Mouse (Mus musculus) myocyte (in vitro differentiated cells): ENCODE data around the gene Arhgap15. TPM values are rescaled to one million over a fixed set of nuclear protein-coding genes. Genes with fewer than 3 reads are reported as not detected.

Experiments used
- H3K27me3 ChIP-seq: one replicate; pipeline ENCODE4 v1.6.1; 2011; ENCODE audit not compliant: control insufficient read depth, insufficient read depth, insufficient read length
- H3K36me3 ChIP-seq: one replicate; pipeline ENCODE4 v1.6.1; 2011; ENCODE audit not compliant: control insufficient read depth, insufficient read depth
- H3K4me2 ChIP-seq: one replicate; pipeline ENCODE4 v1.6.1; 2011; ENCODE audit warnings: low read depth, control low read depth
- H3K4me3 ChIP-seq: one replicate; pipeline ENCODE4 v1.5.1; 2011; ENCODE audit warnings: mild to moderate bottlenecking, control low read depth, moderate library complexity
- H3K79me2 ChIP-seq: one replicate; pipeline ENCODE4 v1.6.1; 2011; ENCODE audit not compliant: control insufficient read depth, insufficient read depth
- H3ac ChIP-seq: one replicate; pipeline ENCODE4 v1.6.1; 2011; ENCODE audit not compliant: control insufficient read depth, insufficient read length
- CEBPB ChIP-seq: IDR thresholded peaks from 2 replicates; pipeline ENCODE4 v1.6.1; 2011; ENCODE audit warnings: mild to moderate bottlenecking, moderate library complexity; ENCODE audit not compliant: poor library complexity, insufficient read depth, severe bottlenecking
- E2F4 ChIP-seq: IDR thresholded peaks from one replicate; pipeline ENCODE4 v1.6.1; 2011; ENCODE audit warnings: mild to moderate bottlenecking, control low read depth, moderate library complexity; ENCODE audit not compliant: insufficient read depth
- MAX ChIP-seq: IDR thresholded peaks from one replicate; pipeline ENCODE4 v1.6.1; 2011; ENCODE audit warnings: low read depth, mild to moderate bottlenecking, control low read depth
- MYOD1 ChIP-seq, 3 experiments: IDR thresholded peaks; one replicate each; pipeline ENCODE4 v1.6.1; 2011; ENCODE audit warnings: control low read depth in 2 of 3, low read depth in 2 of 3, mild to moderate bottlenecking in 2 of 3, moderate library complexity in 1 of 3; ENCODE audit not compliant: insufficient read length in 2 of 3, control insufficient read depth in 1 of 3
- MYOG ChIP-seq, 3 experiments: IDR thresholded peaks; one replicate each; pipeline ENCODE4 v1.6.1; 2011; ENCODE audit warnings: control low read depth in 2 of 3, low read depth in 2 of 3, mild to moderate bottlenecking in 2 of 3; ENCODE audit not compliant: insufficient read length in 2 of 3, control insufficient read depth in 1 of 3, insufficient read depth in 1 of 3
- POLR2A ChIP-seq: IDR thresholded peaks from one replicate; pipeline ENCODE4 v1.6.1; 2011; ENCODE audit warnings: low read depth, mild to moderate bottlenecking, control low read depth, moderate library complexity; ENCODE audit not compliant: insufficient read length
- POLR2AphosphoS2 ChIP-seq: IDR thresholded peaks from one replicate; pipeline ENCODE4 v1.6.1; 2011; ENCODE audit warnings: low read depth, control low read depth; ENCODE audit not compliant: insufficient read length
- REST ChIP-seq: IDR thresholded peaks from one replicate; pipeline ENCODE4 v1.6.1; 2011; ENCODE audit warnings: mild to moderate bottlenecking, control low read depth, moderate library complexity; ENCODE audit not compliant: insufficient read depth, insufficient read length
- SRF ChIP-seq: IDR thresholded peaks from one replicate; pipeline ENCODE4 v1.6.1; 2011; ENCODE audit warnings: low read depth; ENCODE audit not compliant: control insufficient read depth, insufficient read length
- TCF12 ChIP-seq: IDR thresholded peaks from one replicate; pipeline ENCODE4 v1.6.1; 2011; ENCODE audit warnings: mild to moderate bottlenecking, control low read depth; ENCODE audit not compliant: poor library complexity, insufficient read depth, severe bottlenecking
- TCF3 ChIP-seq: IDR thresholded peaks from one replicate; pipeline ENCODE4 v1.6.1; 2011; ENCODE audit warnings: low read depth, control low read depth; ENCODE audit not compliant: insufficient read length
- USF1 ChIP-seq: IDR thresholded peaks from one replicate; pipeline ENCODE4 v1.6.1; 2011; ENCODE audit warnings: low read depth, mild to moderate bottlenecking, control low read depth, moderate library complexity
- polyA plus RNA-seq: library from polyadenylated mRNA; unstranded; fragments of >200 nt; fragmentation: generic; extraction: Trizol; gene quantifications from one replicate; pipeline ENCODE4 v1.2.1, GENCODE M21; 2012; ENCODE audit warnings: missing spikeins

The Arhgap15 gene
- polyA plus RNA-seq, 1 experiment: not detected

DNA sequence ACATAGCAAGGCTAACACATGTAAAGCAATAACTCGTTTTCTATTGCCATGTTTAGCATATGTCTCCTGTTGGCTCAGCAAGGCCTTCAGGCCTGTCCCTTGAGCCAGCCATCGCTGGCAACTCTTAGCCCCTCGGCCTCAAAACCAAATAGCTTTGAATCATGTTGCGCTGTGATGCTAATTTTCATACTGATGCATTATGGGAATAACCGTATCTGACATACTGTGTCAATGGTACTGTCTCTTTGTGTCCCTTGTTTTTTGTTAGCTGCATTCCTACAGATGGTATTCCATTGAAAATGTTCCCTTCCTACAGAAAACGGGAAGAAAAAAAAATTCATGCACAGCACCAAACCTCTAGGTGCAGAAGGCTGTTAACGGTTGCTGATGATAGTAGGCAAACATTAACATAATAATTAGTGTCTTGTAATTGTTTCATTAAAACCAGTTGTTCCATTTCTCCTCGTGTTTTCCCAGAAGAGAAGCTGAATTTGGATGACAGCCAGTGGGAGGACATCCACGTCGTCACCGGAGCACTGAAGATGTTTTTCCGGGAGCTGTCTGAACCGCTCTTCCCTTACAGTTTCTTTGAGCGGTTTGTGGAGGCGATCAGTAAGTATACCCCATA, 494.1 kb downstream of the Arhgap15 start:
- Histone ChIP-seq H3ac (no peak overlapping the region), H3K36me3 (no peaks in the 10 kb centered on the region), H3K4me2 (no peak overlapping the region), H3K79me2 (no peaks in the 10 kb centered on the region), H3K4me3 (no peak overlapping the region), H3K27me3 (no peaks in the 10 kb centered on the region)
- no peak for TF ChIP-seq MYOG (IDR thresholded peaks at IDR 0.05; ENCODE audit: control insufficient read depth in 1 of 3, insufficient read depth in 1 of 3, insufficient read length in 2 of 3, low read depth in 2 of 3)
- TF ChIP-seq TCF3: no peak

GRCm38 (mm10) chr2:44255343-44255742, 506.7 kb downstream of the Arhgap15 start:
- Histone ChIP-seq H3ac (no peak overlapping the region), H3K4me3 (no peak overlapping the region), H3K27me3 (no peaks in the 10 kb centered on the region), H3K4me2 (no peak overlapping the region), H3K79me2 (no peaks in the 10 kb centered on the region), H3K36me3 (no peaks in the 10 kb centered on the region)
- no peak for TF ChIP-seq MYOG (IDR thresholded peaks at IDR 0.05; ENCODE audit: control insufficient read depth in 1 of 3, insufficient read depth in 1 of 3, insufficient read length in 2 of 3, low read depth in 2 of 3)
- TF ChIP-seq E2F4: no peak
- TF ChIP-seq USF1: no peak
- no peak for TF ChIP-seq REST
- no peak for TF ChIP-seq TCF3
- TF ChIP-seq CEBPB: no peak
- TF ChIP-seq MYOD1 (IDR thresholded peaks at IDR 0.05; ENCODE audit: control insufficient read depth in 1 of 3, insufficient read length in 2 of 3, low read depth in 2 of 3): no peak
- TF ChIP-seq POLR2A: no peak
- TF ChIP-seq MAX: no peak
- no peak for TF ChIP-seq POLR2AphosphoS2
- TF ChIP-seq TCF12: no peak
- TF ChIP-seq SRF: no peak

GRCm38 (mm10) chr2:44257946-44258345, 509.3 kb downstream of the Arhgap15 start:
- no peak overlapping the region for H3K4me3 ChIP-seq
- no peaks in the 10 kb centered on the region for H3K36me3 ChIP-seq
- no peaks in the 10 kb centered on the region for H3K79me2 ChIP-seq
- TF ChIP-seq E2F4 (no peak), CEBPB (no peak), USF1 (no peak), SRF (no peak), TCF12 (no peak), MAX (no peak), POLR2AphosphoS2 (no peak), TCF3 (no peak), REST (no peak), MYOD1 (IDR thresholded peaks at IDR 0.05; ENCODE audit: control insufficient read depth in 1 of 3, insufficient read length in 2 of 3, low read depth in 2 of 3) (no peak), POLR2A (no peak), MYOG (IDR thresholded peaks at IDR 0.05; ENCODE audit: control insufficient read depth in 1 of 3, insufficient read depth in 1 of 3, insufficient read length in 2 of 3, low read depth in 2 of 3) (no peak)
- no peaks in the 10 kb centered on the region for H3K27me3 ChIP-seq
- H3ac ChIP-seq: no peak overlapping the region
- H3K4me2 ChIP-seq: no peak overlapping the region

DNA sequence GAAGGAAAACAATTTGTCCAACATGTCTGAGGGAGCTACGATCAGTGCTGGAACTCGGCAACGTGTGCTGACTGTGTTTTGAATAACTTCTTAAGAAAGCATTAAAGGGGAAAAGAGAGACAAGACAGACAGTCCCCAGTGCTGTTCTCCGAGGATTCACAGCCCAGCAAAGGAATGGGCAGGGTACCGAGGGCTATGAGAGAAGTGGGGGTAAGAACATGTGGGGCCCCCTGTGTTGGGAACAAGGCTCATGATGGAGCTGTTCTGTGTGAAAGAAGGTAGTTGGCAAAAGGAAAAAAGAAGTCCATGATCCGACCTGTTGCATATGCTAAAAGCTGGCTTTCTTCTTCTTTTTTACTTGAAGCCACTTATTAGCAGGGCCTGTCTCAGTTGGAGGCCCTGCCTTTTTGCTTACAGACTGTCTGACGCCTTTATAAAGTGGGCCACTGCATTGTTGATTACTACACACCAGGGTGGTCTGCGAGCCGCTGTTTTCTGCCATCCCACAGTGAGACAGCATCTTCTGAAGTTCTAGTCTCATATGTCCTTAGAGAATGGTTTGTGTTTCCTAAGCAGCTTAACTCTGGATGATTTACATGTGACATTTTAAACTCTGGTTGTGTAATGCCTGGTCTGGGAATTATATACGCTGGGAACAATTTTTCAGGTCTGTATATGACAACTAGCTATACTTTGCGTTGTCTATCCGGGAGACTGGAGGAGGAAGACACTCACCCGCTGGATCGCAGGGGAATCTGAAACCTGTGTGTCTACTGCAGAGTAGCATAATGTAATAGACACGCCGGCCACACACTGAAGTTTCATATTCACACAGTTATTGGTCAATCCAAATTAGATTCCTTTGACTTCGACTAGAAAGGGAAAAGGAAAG, 523.1 kb downstream of the Arhgap15 start:
- TF ChIP-seq POLR2AphosphoS2 (no peak), POLR2A (no peak), MYOG (IDR thresholded peaks at IDR 0.05; ENCODE audit: control insufficient read depth in 1 of 3, insufficient read depth in 1 of 3, insufficient read length in 2 of 3, low read depth in 2 of 3) (no peak)

DNA sequence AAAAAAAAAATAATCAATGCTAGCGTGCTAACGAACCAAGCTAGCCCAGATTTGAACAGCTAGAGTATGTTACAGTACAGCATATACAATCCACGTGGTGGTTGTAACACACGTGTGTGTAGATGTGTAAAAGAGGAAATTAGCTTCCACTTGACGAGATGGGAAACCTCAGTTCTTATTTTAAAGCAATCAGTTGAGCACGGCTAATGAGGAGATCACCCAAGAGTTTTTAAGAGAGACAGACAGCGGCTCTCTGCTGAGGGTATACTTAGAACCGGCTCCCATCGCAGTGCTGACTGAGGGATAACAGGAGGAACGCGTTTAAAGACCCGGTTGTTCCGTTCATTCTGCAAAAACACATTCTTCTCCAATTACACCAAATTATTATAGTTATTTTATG, 524.0 kb downstream of the Arhgap15 start:
- H3ac ChIP-seq: no peak overlapping the region
- no peaks in the 10 kb centered on the region for H3K36me3 ChIP-seq
- no peak overlapping the region for H3K4me3 ChIP-seq
- H3K27me3 ChIP-seq: no peaks in the 10 kb centered on the region
- no peaks in the 10 kb centered on the region for H3K79me2 ChIP-seq
- TF ChIP-seq SRF (no peak), POLR2A (no peak), MAX (no peak), USF1 (no peak), MYOD1 (IDR thresholded peaks at IDR 0.05; ENCODE audit: control insufficient read depth in 1 of 3, insufficient read length in 2 of 3, low read depth in 2 of 3) (no peak), CEBPB (no peak)
- no peak overlapping the region for H3K4me2 ChIP-seq

More for the DNA sequence above, 523.1 kb downstream of the Arhgap15 start:
- H3ac ChIP-seq: no peak overlapping the region
- no peaks in the 10 kb centered on the region for H3K36me3 ChIP-seq
- H3K4me2 ChIP-seq: no peak overlapping the region
- H3K4me3 ChIP-seq: no peak overlapping the region
- H3K27me3 ChIP-seq: no peaks in the 10 kb centered on the region
- no peaks in the 10 kb centered on the region for H3K79me2 ChIP-seq
